Mouse (Mus musculus): ENCODE results near the gene Kirrel.

The Kirrel gene

GRCm38 (mm10) chr3:87167621-87168020 lies 6.9 kb downstream of the Kirrel start:
- DNase-seq (ENCODE audit: low read depth, low spot score): no peak

DNA sequence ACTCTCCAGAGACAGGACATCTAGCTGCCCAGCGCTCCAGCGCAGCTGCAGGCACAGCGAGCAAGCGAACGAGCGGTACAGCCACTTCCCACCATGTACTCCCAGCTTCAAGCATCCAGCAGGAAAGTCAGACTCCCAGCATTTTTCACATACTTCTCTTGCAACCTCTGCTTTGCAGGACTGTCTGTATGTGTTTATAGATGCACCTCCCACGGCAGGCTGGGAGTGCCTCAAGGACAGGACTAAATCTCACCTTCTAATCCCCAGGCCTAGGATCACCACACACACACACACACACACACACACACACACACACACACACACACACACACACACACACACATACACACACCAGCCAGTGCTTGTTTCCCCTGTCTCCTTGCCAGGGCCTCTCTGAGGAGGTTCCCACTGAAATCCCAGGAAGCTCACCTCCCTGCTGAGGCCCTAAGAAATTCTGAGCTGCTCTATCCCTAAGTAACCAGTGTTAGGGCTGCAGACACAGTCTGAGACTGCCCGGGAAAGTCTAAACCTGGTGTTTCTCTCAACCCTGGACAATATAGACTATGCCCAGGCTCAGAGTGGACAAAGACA lies 9.2 kb downstream of the Kirrel start:
- DNase-seq (ENCODE audit: low read depth, low spot score): peak; percentile 46

DNA sequence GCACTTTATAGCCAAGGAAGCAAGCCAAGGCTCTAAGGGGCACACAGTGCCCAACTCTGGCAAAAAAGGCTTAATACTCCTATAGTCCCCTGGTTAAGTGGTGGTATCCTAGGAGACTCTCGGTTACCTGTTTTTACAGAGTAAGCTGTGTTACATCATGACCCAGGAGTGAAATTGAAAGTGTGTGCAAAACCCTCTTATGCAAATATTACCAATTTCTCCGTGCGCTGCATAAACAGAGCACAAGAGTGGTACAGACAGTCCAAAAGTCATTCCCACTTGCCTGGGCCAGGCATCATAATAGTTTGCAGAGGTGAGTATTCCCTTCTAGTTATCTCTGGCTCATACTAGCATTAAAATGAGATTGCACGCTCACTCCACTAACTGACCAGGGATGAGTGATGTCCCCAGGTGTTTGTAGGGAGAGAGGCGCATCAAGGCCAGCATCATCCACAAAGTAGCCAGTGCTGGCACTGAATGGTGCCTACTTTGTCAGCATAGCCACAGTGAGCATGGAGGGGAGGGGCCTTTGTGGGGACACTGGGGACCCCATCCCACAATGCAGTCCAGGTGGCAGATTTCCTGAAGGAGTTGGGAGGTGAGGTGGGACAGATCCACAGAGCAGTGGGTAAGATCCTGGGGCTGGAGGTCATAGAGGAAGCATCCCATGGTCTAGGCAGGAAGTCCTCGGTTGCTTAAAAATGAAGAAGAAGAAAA lies 10.3 kb downstream of the Kirrel start:
- no peak for DNase-seq (ENCODE audit: low read depth, low spot score)

DNA sequence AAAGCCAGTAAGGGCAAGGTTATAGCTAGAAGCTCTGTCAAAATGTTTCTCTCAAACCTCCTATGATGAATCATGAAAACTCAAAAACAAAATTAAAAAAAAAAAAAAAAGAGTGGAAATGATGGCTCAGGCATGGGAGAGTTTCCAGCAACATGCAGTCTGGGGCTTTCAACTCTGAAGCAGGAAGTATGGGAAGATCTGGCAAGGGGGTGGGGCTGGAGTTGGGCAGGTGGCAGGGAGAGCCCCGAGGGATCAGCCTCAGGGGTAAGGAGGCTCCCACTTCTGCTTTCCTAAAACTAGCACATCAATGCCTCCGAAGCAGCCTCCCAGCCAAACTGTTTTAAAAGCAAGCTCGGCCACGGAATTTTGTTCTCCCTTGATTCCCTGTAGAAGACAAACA lies 11.4 kb downstream of the Kirrel start:
- peak; percentile 31 for DNase-seq (ENCODE audit: low read depth, low spot score)

DNA sequence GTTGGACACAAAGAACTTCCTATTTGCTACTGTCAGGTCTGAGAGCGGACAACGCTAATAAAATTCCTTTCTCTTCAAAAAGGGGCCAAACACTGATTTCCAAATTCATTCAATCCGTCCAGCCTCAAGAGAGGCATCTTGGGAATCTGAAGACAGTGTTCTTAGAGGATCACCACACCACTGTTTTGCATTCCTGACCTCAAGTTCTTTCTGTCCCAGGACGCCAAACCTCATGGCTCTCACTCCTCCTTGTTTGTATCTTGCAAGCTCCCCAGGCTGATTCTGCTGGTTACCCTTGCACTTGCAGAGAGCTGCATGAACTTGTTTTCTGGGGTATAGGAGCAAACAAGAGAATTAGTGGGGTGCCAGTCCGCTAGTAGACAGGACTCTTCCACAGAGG lies 12.2 kb downstream of the Kirrel start:
- DNase-seq (ENCODE audit: low read depth, low spot score): no peak

- no peak for DNase-seq (ENCODE audit: low read depth, low spot score)
These were observed 12.9 kb downstream of the Kirrel start for GRCm38 (mm10) chr3:87161601-87162000.

DNA sequence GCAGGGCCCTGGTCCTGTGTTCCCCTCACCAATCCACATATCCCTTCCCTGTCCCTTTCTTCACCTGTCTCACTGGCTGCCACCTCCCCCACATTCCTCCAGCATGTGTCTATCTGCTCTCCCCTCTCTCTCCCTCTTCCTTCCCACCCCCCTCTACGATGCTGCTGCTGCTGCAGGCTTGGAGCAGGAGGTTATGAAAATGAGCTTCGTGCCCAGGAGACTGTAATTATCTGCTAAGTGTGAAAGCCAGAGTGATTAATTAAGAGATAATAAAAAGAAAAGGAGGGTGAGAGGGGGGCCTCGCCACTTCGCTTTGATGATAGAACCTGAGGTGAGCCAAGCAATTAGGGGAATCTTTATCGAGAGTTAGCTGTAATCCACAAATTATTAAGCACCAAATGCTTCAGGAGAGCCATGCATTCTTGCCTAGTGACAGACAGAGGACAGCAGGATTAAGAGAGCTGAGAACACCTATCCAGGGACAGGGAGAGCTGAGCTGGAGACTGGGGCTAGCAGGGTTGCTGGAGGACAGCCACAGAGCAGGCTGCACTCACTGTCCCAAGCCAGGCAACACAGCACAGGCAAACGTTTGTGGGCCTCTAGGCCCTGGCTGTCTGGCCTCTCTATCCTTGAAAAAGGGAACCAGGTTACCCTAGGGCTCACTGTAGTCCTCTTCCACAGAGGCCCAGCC lies 13.6 kb downstream of the Kirrel start:
- DNase-seq (ENCODE audit: low read depth, low spot score): no peak

GRCm38 (mm10) chr3:87159190-87159589 lies 15.4 kb downstream of the Kirrel start:
- DNase-seq (ENCODE audit: low read depth, low spot score): peak; percentile 39

GRCm38 (mm10) chr3:87157767-87158291 lies 16.7 kb downstream of the Kirrel start:
- DNase-seq (ENCODE audit: low read depth, low spot score): peak; percentile 53

GRCm38 (mm10) chr3:87157297-87157696 lies 17.2 kb downstream of the Kirrel start:
- DNase-seq (ENCODE audit: low read depth, low spot score): no peak

DNA sequence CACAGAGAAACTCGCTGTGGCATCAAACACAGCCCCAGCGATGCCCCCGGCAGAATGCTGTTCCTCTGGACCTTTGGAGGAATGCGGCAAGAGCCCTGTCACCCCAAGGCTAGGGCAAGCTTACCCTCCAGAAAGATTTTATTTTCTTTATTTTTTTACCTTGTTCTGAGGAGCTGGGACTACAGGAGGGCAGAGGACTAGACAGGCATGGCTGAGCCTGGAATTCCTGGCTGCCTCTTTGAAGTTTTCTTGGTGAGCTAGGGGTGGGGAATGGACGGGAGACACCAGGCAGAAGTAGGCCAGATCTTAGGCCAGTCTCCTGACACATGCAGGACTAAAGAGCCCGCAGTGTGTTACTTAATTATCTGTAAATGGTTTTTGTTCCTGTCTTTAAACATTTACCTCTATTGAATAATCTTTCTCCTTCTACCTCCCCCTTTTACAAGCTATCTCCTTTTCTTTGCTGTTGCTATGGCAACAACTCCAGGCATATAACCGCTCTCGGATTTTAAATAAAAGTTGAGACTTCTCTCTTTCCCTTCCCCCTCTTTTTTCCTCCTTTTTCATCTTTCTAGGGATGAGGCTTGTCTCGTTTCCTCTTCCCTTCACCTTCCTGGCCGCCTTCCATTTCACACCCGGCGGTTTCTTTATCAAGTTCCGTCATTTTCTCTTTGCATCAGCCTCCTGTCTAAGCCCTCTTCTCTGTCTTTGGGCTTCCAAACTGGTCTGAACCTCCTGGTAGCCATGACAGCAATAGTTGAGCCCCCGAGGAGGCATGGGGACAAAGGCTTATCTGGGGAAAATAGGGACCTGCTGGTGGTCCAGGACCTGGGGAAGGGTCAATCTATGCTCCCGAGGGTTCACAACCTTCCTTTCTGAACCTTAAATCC lies 19.9 kb downstream of the Kirrel start:
- DNase-seq (ENCODE audit: low read depth, low spot score): peak; percentile 63

- peak; percentile 75 for DNase-seq (ENCODE audit: low read depth, low spot score)
These were observed 21.5 kb downstream of the Kirrel start for GRCm38 (mm10) chr3:87153038-87153437.

GRCm38 (mm10) chr3:87152111-87152738 lies 22.3 kb downstream of the Kirrel start:
- peak; percentile 87 for DNase-seq (ENCODE audit: low read depth, low spot score)

GRCm38 (mm10) chr3:87151294-87151826 lies 23.2 kb downstream of the Kirrel start:
- no peak for DNase-seq (ENCODE audit: low read depth, low spot score)

- peak; percentile 96 for DNase-seq (ENCODE audit: low read depth, low spot score)
These were observed 23.8 kb downstream of the Kirrel start for GRCm38 (mm10) chr3:87150689-87151244.

- peak; percentile 76 for DNase-seq (ENCODE audit: low read depth, low spot score)
These were observed 24.4 kb downstream of the Kirrel start for GRCm38 (mm10) chr3:87150056-87150688.

DNA sequence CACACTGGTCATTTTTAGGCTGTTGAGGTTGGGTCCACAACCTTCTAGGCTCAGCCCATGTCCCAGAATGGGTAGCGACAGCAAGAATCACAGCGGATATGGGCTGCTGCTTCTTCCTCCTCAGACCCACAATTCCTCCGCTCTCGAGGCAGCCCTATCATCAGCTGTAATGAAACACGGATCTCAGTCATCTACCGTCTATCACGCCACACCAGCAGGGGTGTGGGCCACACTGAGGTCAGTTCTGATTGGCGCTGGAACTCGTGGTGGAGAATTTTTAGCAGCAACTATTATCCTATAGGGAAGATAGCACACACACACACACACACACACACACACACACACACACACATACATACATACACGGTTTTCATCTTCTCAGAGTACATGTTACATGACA lies 25.1 kb downstream of the Kirrel start:
- peak; percentile 60 for DNase-seq (ENCODE audit: low read depth, low spot score)

DNA sequence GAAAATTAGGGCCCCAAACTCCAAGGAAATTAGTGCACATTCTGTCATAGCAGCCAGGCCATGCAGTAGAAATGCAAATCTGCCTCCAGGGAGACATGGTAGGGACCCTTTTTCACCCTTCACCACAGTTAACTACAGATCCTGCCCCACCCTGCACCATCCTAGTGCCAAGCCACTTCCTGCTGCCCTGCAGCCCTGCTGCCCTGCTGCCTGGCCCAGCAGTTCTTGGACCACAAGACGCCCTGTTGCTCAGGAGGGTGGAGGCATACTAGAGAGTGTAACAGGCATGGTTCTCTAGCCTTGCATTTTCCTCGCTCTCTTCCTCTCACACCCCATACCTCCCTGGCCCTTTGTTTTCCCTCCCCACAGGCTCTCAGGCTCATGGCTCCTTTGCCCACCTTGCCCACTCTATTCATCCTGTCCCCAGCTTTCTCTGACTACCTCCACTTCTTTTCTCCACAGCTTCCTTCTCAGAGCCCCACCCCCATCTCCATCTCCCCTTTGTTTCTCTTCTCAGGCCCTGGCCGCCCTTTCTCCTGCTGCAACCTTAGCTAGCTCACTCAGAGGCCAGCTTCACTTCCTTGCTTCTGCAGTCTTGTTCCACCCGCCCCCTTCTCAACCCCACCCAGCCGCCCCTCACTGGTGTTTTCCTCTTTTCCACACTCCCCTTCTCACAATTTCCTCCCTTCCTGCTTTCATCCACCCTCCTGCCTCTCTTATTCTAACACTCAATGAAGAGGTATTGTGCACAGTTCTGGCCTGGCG lies 29.9 kb downstream of the Kirrel start:
- DNase-seq (ENCODE audit: low read depth, low spot score): peak; percentile 76

DNA sequence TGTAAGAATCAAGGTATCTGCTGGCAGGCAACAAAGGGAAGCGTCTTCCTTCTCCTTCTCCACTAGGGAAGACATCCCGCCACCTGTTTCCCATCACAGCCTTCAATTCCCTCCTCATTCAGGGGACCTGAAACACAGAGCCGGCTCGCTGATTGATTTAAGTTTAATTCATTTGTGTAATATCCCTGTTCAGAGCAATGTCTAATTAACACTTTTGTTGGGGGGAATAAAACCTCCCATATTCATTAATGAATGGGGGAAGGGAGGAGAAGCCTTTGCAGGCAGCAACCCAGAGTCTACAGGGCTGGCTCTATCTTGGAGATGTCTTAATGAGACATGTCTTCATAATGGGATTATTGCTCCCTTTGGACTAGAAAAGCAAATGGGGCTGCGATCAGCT lies 34.3 kb downstream of the Kirrel start:
- no peak for DNase-seq (ENCODE audit: low read depth, low spot score)

Data from R1 (cell line).